Mouse (Mus musculus) midbrain, embryonic 11.5 days (tissue): ENCODE results near the gene Apol10a. TPM values are rescaled to one million over a fixed set of nuclear protein-coding genes. Genes with fewer than 3 reads are reported as not detected.
"Not testable (repeated sequence)": the region's sequence is repeated elsewhere in the genome, so short reads cannot be mapped to it uniquely, and the experiment has no call there.

Experiments
- ATAC-seq: fragments of 200-750 bp; cut with Nextera tagmentation; 2 replicates; pipeline ENCODE4 v1.8.0; 2017; ENCODE audit warnings: moderate TSS enrichment, moderate library complexity; ENCODE audit not compliant: low FRiP score
- DNase-seq: peaks from one replicate; pipeline ENCODE4 v3.0.0; 2015; ENCODE audit warnings: low spot score; ENCODE audit errors: missing footprints
- H3K27ac ChIP-seq: fragments of 300-500 bp; sonication (generic); 2 replicates; pipeline ENCODE4 v1.5.1; 2014; ENCODE audit warnings: low read depth, low read length
- H3K27me3 ChIP-seq: fragments of 300-500 bp; sonication (generic); 2 replicates; pipeline ENCODE4 v1.6.1; 2014; ENCODE audit warnings: mild to moderate bottlenecking, low read length, moderate library complexity, mixed read lengths; ENCODE audit not compliant: control insufficient read depth, insufficient read depth
- H3K36me3 ChIP-seq: fragments of 300-500 bp; sonication (generic); 2 replicates; pipeline ENCODE4 v1.6.1; 2014; ENCODE audit warnings: mild to moderate bottlenecking, low read length, moderate library complexity, mixed read lengths; ENCODE audit not compliant: control insufficient read depth, insufficient read depth
- H3K4me1 ChIP-seq: fragments of 300-500 bp; sonication (generic); 2 replicates; pipeline ENCODE4 v1.6.1; 2014; ENCODE audit warnings: low read length; ENCODE audit not compliant: control insufficient read depth, insufficient read depth
- H3K4me2 ChIP-seq: fragments of 300-500 bp; sonication (generic); 2 replicates; pipeline ENCODE4 v1.6.1; 2014; ENCODE audit warnings: mild to moderate bottlenecking, moderate library complexity
- H3K4me3 ChIP-seq: fragments of 300-500 bp; sonication (generic); 2 replicates; pipeline ENCODE4 v1.5.1; 2014; ENCODE audit warnings: low read depth, low read length
- H3K9ac ChIP-seq: fragments of 300-500 bp; sonication (generic); 2 replicates; pipeline ENCODE4 v1.6.1; 2014; ENCODE audit warnings: low read length
- H3K9me3 ChIP-seq: fragments of 300-500 bp; sonication (generic); 2 replicates; pipeline ENCODE4 v1.6.1; 2016; ENCODE audit warnings: low read length; ENCODE audit not compliant: control insufficient read depth
- WGBS: fragments of 180-500 bp; shearing (Covaris S2); extraction: QIAGEN DNeasy Blood & Tissue Kit; methylation state at CpG from one replicate; pipeline ENCODE4 v1.1.7; 2014; 5-methylcytosine and 5-hydroxymethylcytosine counted together
- polyA plus RNA-seq: library from polyadenylated mRNA; unstranded; fragments of >200 nt; fragmentation: Nextera tagmentation; extraction: Ambion mirVana; gene quantifications from 2 replicates; pipeline ENCODE4 v1.2.1, GENCODE M21; 2014

Apol10a gene
- polyA plus RNA-seq, 1 experiment from 2014 or later = not detected

DNA sequence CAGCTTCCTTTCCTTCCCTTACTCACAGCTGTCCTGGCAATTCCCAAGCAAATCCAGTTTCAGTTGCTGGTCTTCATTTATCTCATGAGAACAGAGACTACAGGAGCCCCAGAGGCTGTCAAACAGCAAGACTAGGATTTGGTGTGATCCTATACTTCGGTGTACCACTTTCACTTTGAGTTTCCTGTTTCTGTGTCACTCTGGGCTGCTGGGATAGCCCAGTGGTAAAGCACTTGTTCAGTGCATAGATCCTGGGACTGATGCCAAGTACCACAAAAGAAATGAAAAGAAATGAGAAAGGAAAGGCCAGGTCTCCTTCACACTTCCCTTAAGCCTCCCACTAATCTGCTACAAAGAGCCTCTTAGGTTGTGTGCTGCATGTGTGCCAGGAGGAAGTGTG lies 17.8 kb downstream of the Apol10a start:
- H3K9ac ChIP-seq, H3K27ac ChIP-seq, H3K36me3 ChIP-seq, H3K27me3 ChIP-seq, H3K9me3 ChIP-seq, H3K4me1 ChIP-seq, ATAC-seq, H3K4me2 ChIP-seq, DNase-seq, H3K4me3 ChIP-seq: not testable (repeated sequence)
- WGBS = 84% methylated on average over 1 of the region's 1 CpGs

GRCm38 (mm10) chr15:77507966-77508365 lies 31.1 kb downstream of the Apol10a start, which contains the start of gene Apol11a:
TSS of gene Apol11a (plus strand) at chr15:77508271.
- H3K27ac ChIP-seq, H3K9me3 ChIP-seq, H3K27me3 ChIP-seq, H3K4me2 ChIP-seq, H3K9ac ChIP-seq, H3K4me3 ChIP-seq, DNase-seq, ATAC-seq, H3K4me1 ChIP-seq, H3K36me3 ChIP-seq: not testable (repeated sequence)

DNA sequence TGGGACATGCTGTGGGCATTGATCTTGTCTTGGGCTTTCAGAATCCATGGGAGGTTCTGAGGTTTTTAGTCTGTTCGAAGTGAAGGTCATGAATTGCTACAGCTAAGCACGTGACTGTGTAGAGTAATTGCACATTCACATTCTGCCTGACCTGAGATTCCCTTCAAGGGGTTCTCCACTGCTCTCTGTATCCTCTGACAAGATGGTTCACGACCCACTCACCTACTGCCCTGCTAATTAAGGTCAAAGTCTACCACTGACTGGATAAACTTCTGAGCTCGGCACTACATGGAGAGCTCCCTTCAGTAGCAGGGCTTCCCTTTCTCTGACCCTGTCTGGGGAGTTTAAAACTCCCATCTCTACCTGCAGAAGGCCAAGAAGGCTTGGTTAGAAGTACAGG lies 43.7 kb downstream of the Apol10a start:
- H3K9ac ChIP-seq, H3K27ac ChIP-seq, DNase-seq, H3K27me3 ChIP-seq, H3K36me3 ChIP-seq, H3K9me3 ChIP-seq, ATAC-seq, H3K4me3 ChIP-seq, H3K4me1 ChIP-seq, H3K4me2 ChIP-seq: not testable (repeated sequence)
- 76% methylated on average over 4 of the region's 4 CpGs for WGBS

GRCm38 (mm10) chr15:77523186-77523843 lies 46.5 kb downstream of the Apol10a start:
- DNase-seq = peak; percentile 93
- ATAC-seq, H3K27ac ChIP-seq, H3K4me1 ChIP-seq, H3K4me3 ChIP-seq, H3K27me3 ChIP-seq, H3K36me3 ChIP-seq, H3K9ac ChIP-seq, H3K9me3 ChIP-seq, H3K4me2 ChIP-seq: not testable (repeated sequence)
- WGBS = 14% methylated on average over 6 of the region's 6 CpGs

DNA sequence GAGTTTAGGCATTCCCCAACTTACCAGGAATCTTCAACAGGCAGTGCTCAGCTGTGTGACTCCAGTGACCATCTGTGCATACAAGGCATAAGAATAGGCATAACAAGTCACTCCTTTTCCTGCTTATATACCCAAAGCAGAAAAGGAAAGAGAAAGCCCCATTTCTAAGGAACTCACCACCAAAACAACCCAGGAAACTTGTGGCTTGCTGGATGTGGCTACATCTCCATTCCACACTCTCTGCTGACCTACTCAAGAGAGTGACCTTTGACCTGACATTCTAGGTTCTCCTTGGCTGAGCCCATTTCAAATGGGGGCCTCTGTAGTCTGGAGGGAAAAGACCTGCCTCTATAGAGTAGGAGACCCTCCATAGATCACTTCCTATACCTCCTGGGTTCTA lies 56.4 kb downstream of the Apol10a start, which contains the start of gene Apol7c:
Gene Apol7c, minus strand, starts transcription at position 101 of the 400 bp plus-strand sequence.
- DNase-seq = no peak
- Histone ChIP-seq H3K27me3 (no peaks in the 10 kb centered on the region), H3K9ac (no peak within 1 kb of the TSS), H3K4me2 (no peak within 1 kb of the TSS), H3K9me3 (no peaks in the 10 kb centered on the region), H3K36me3 (no peaks in the 10 kb centered on the region), H3K4me1 (no peaks in the 10 kb centered on the region), H3K27ac (no peak within 1 kb of the TSS), H3K4me3 (no peak within 1 kb of the TSS)
- ATAC-seq = no peak

DNA sequence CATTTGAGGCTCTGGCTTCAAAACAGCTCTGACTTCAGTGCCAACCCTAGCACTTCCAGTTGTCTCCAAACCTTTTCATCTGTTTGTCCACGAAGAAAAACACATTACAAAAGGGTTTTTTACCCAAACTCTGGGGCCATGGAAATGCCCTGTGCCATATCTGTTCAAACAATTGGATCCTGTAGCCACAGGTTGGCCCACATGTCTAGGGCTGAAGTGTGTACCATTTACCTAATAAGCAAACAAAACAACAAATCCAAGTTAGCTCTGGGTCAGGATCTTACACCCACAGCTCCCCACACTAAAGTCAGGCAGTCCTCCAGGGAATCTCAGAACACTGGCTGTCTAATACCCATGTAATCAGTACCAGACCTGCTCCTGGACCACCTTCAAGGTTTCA lies 62.4 kb downstream of the Apol10a start:
- not testable (repeated sequence) for H3K27ac ChIP-seq, ATAC-seq, H3K4me1 ChIP-seq, H3K36me3 ChIP-seq, H3K9me3 ChIP-seq, H3K27me3 ChIP-seq, H3K4me3 ChIP-seq, H3K9ac ChIP-seq, H3K4me2 ChIP-seq, DNase-seq
- 47% methylated on average over 1 of the region's 1 CpGs for WGBS

Other genes starting within 250 kb of the Apol10a start
- 73.2 and 79.9 TPM in 2 replicates for gene Rbfox2, start 170.0 kb upstream of the Apol10a start, polyA plus RNA-seq
- not detected in 2 replicates for gene Apol7a, start 77.9 kb upstream of the Apol10a start, polyA plus RNA-seq
- gene Apol9a, start 65.9 kb upstream of the Apol10a start, polyA plus RNA-seq = not detected in 2 replicates
- gene Apol7b, start 29.6 kb upstream of the Apol10a start, polyA plus RNA-seq = not detected in 2 replicates
- not detected in 2 replicates for gene Apol11a, start 31.2 kb downstream of the Apol10a start, polyA plus RNA-seq
- gene Apol7c, start 56.3 kb downstream of the Apol10a start, polyA plus RNA-seq = not detected in 2 replicates
- not detected in 2 replicates for gene 1700025B11Rik, start 84.8 kb downstream of the Apol10a start, polyA plus RNA-seq
- 0.29 TPM in 1 of 2 replicates, not detected in the other for gene Apol10b, start 119.1 kb downstream of the Apol10a start, polyA plus RNA-seq
- not detected in 2 replicates for gene Gm36245, start 122.2 kb downstream of the Apol10a start, polyA plus RNA-seq
- not detected in 2 replicates for gene Apol11b, start 166.2 kb downstream of the Apol10a start, polyA plus RNA-seq
- not detected in 2 replicates for gene Apol7e, start 221.8 kb downstream of the Apol10a start, polyA plus RNA-seq